Mouse (Mus musculus): Measurements from ENCODE around the gene Olfm2. TPM values are rescaled to one million over a fixed set of nuclear protein-coding genes. Genes with fewer than 3 reads are reported as not detected.

Gene Olfm2
- polyA plus RNA-seq (2012; fragmentation: generic; extraction: Trizol) = 0.11 TPM

- H3K79me2 ChIP-seq (ENCODE audit: control insufficient read depth, insufficient read depth) = no peaks in the 10 kb centered on the region
- H3K4me3 ChIP-seq = no peak within 1 kb of the TSS
- no peaks in the 10 kb centered on the region for H3K36me3 ChIP-seq (ENCODE audit: control insufficient read depth, insufficient read depth)
- TF ChIP-seq POLR2AphosphoS2 (IDR thresholded peaks at IDR 0.05; ENCODE audit: insufficient read length, low read depth) = no peak
- no peak for TF ChIP-seq E2F4 (IDR thresholded peaks at IDR 0.05; ENCODE audit: insufficient read depth)
- no peak for TF ChIP-seq POLR2A (IDR thresholded peaks at IDR 0.05; ENCODE audit: insufficient read length, low read depth)
- TF ChIP-seq USF1 (IDR thresholded peaks at IDR 0.05; ENCODE audit: low read depth) = no peak
- no peak for TF ChIP-seq TCF3 (IDR thresholded peaks at IDR 0.05; ENCODE audit: insufficient read length, low read depth)
- no peak for TF ChIP-seq MYOG (IDR thresholded peaks at IDR 0.05; ENCODE audit: control insufficient read depth in 1 of 3, insufficient read depth in 1 of 3, insufficient read length in 2 of 3, low read depth in 2 of 3)
- TF ChIP-seq REST (IDR thresholded peaks at IDR 0.05; ENCODE audit: insufficient read depth, insufficient read length) = no peak
- TF ChIP-seq TCF12 (IDR thresholded peaks at IDR 0.05; ENCODE audit: insufficient read depth, poor library complexity, severe bottlenecking) = no peak
- no peak for TF ChIP-seq MAX (IDR thresholded peaks at IDR 0.05; ENCODE audit: low read depth)
- no peak for TF ChIP-seq MYOD1 (IDR thresholded peaks at IDR 0.05; ENCODE audit: control insufficient read depth in 1 of 3, insufficient read length in 2 of 3, low read depth in 2 of 3)
- TF ChIP-seq CEBPB (IDR thresholded peaks at IDR 0.05; ENCODE audit: insufficient read depth, poor library complexity, severe bottlenecking) = no peak
- TF ChIP-seq SRF (IDR thresholded peaks at IDR 0.05; ENCODE audit: control insufficient read depth, insufficient read length, low read depth) = no peak
- H3K27me3 ChIP-seq (ENCODE audit: control insufficient read depth, insufficient read depth, insufficient read length) = peaks cover 34% of the 10 kb centered on the region
- no peak within 1 kb of the TSS for H3ac ChIP-seq (ENCODE audit: control insufficient read depth, insufficient read length)
- peak within 1 kb of the TSS; percentile 6 for H3K4me2 ChIP-seq (ENCODE audit: low read depth)
Measured at GRCm38 (mm10) chr9:20746017-20746660, at the start of gene Olfm2. Gene Olfm2, minus strand, starts transcription at chr9:20746349.

GRCm38 (mm10) chr9:20794108-20794806 is 48.1 kb upstream of the Olfm2 start:
- H3K4me2 ChIP-seq (ENCODE audit: low read depth) = no peak overlapping the region
- H3K36me3 ChIP-seq (ENCODE audit: control insufficient read depth, insufficient read depth) = peaks cover 7% of the 10 kb centered on the region
- H3K79me2 ChIP-seq (ENCODE audit: control insufficient read depth, insufficient read depth) = no peaks in the 10 kb centered on the region
- TF ChIP-seq CEBPB (IDR thresholded peaks at IDR 0.05; ENCODE audit: insufficient read depth, poor library complexity, severe bottlenecking) = no peak
- TF ChIP-seq POLR2A (IDR thresholded peaks at IDR 0.05; ENCODE audit: insufficient read length, low read depth) = peak; percentile 47
- no peak for TF ChIP-seq MYOD1 (IDR thresholded peaks at IDR 0.05; ENCODE audit: control insufficient read depth in 1 of 3, insufficient read length in 2 of 3, low read depth in 2 of 3)
- TF ChIP-seq TCF3 (IDR thresholded peaks at IDR 0.05; ENCODE audit: insufficient read length, low read depth) = no peak
- no peak for TF ChIP-seq POLR2AphosphoS2 (IDR thresholded peaks at IDR 0.05; ENCODE audit: insufficient read length, low read depth)
- TF ChIP-seq MAX (IDR thresholded peaks at IDR 0.05; ENCODE audit: low read depth) = no peak
- H3K27me3 ChIP-seq (ENCODE audit: control insufficient read depth, insufficient read depth, insufficient read length) = no peaks in the 10 kb centered on the region
- H3K4me3 ChIP-seq = no peak overlapping the region
- no peak overlapping the region for H3ac ChIP-seq (ENCODE audit: control insufficient read depth, insufficient read length)

- Histone ChIP-seq H3ac (ENCODE audit: control insufficient read depth, insufficient read length) (no peak overlapping the region), H3K79me2 (ENCODE audit: control insufficient read depth, insufficient read depth) (no peaks in the 10 kb centered on the region), H3K4me3 (no peak overlapping the region), H3K27me3 (ENCODE audit: control insufficient read depth, insufficient read depth, insufficient read length) (no peaks in the 10 kb centered on the region), H3K4me2 (ENCODE audit: low read depth) (no peak overlapping the region), H3K36me3 (ENCODE audit: control insufficient read depth, insufficient read depth) (peaks cover 13% of the 10 kb centered on the region)
- TF ChIP-seq MYOD1 (IDR thresholded peaks at IDR 0.05; ENCODE audit: control insufficient read depth in 1 of 3, insufficient read length in 2 of 3, low read depth in 2 of 3) (no peak), POLR2A (IDR thresholded peaks at IDR 0.05; ENCODE audit: insufficient read length, low read depth) (no peak), E2F4 (IDR thresholded peaks at IDR 0.05; ENCODE audit: insufficient read depth) (no peak), TCF3 (IDR thresholded peaks at IDR 0.05; ENCODE audit: insufficient read length, low read depth) (no peak), REST (IDR thresholded peaks at IDR 0.05; ENCODE audit: insufficient read depth, insufficient read length) (no peak), MAX (IDR thresholded peaks at IDR 0.05; ENCODE audit: low read depth) (no peak), MYOG (IDR thresholded peaks at IDR 0.05; ENCODE audit: control insufficient read depth in 1 of 3, insufficient read depth in 1 of 3, insufficient read length in 2 of 3, low read depth in 2 of 3) (no peak), USF1 (IDR thresholded peaks at IDR 0.05; ENCODE audit: low read depth) (no peak), TCF12 (IDR thresholded peaks at IDR 0.05; ENCODE audit: insufficient read depth, poor library complexity, severe bottlenecking) (no peak), POLR2AphosphoS2 (IDR thresholded peaks at IDR 0.05; ENCODE audit: insufficient read length, low read depth) (no peak), SRF (IDR thresholded peaks at IDR 0.05; ENCODE audit: control insufficient read depth, insufficient read length, low read depth) (no peak), CEBPB (IDR thresholded peaks at IDR 0.05; ENCODE audit: insufficient read depth, poor library complexity, severe bottlenecking) (no peak)
Measured at GRCm38 (mm10) chr9:20790345-20790744, 44.2 kb upstream of the Olfm2 start.

GRCm38 (mm10) chr9:20789651-20790050 is 43.5 kb upstream of the Olfm2 start:
- no peak overlapping the region for H3ac ChIP-seq (ENCODE audit: control insufficient read depth, insufficient read length)
- no peak for TF ChIP-seq MYOD1 (IDR thresholded peaks at IDR 0.05; ENCODE audit: control insufficient read depth in 1 of 3, insufficient read length in 2 of 3, low read depth in 2 of 3)
- TF ChIP-seq CEBPB (IDR thresholded peaks at IDR 0.05; ENCODE audit: insufficient read depth, poor library complexity, severe bottlenecking) = no peak
- TF ChIP-seq TCF3 (IDR thresholded peaks at IDR 0.05; ENCODE audit: insufficient read length, low read depth) = no peak
- TF ChIP-seq POLR2A (IDR thresholded peaks at IDR 0.05; ENCODE audit: insufficient read length, low read depth) = no peak
- no peak for TF ChIP-seq SRF (IDR thresholded peaks at IDR 0.05; ENCODE audit: control insufficient read depth, insufficient read length, low read depth)
- no peak overlapping the region for H3K4me3 ChIP-seq
- no peak overlapping the region for H3K4me2 ChIP-seq (ENCODE audit: low read depth)
- no peaks in the 10 kb centered on the region for H3K27me3 ChIP-seq (ENCODE audit: control insufficient read depth, insufficient read depth, insufficient read length)
- H3K79me2 ChIP-seq (ENCODE audit: control insufficient read depth, insufficient read depth) = no peaks in the 10 kb centered on the region
- peaks cover 13% of the 10 kb centered on the region for H3K36me3 ChIP-seq (ENCODE audit: control insufficient read depth, insufficient read depth)

Measured in myocyte (in vitro differentiated cells).